Mouse (Mus musculus) liver, embryonic 14.5 days (tissue): ENCODE measurements around the gene 2810408A11Rik. TPM values are rescaled to one million over a fixed set of nuclear protein-coding genes. Genes with fewer than 3 reads are reported as not detected.
A peak's percentile ranks its signal among the peaks of the same experiment; 100 is the strongest.

Experiments used
- ATAC-seq: fragments of 200-750 bp; cut with Nextera tagmentation; 2 replicates; pipeline ENCODE4 v1.8.0; 2017; ENCODE audit warnings: moderate number of reproducible peaks, mild to moderate bottlenecking, moderate library complexity; ENCODE audit not compliant: insufficient read depth
- DNase-seq, 3 experiments: peaks; one replicate each; pipeline ENCODE4 v3.0.0-alpha.2; 2012 to 2013; ENCODE audit warnings: low read depth in 3 of 3, low spot score in 3 of 3
- H3K27ac ChIP-seq: fragments of 300-500 bp; sonication (generic); 2 replicates; pipeline ENCODE4 v1.5.1; 2014; ENCODE audit warnings: moderate library complexity, mild to moderate bottlenecking, control low read depth, inconsistent platforms
- H3K27me3 ChIP-seq: fragments of 300-500 bp; sonication (generic); 2 replicates; pipeline ENCODE4 v1.6.1; 2014; ENCODE audit warnings: mild to moderate bottlenecking, low read length, moderate library complexity; ENCODE audit not compliant: control insufficient read depth, insufficient read depth
- H3K36me3 ChIP-seq: fragments of 300-500 bp; sonication (generic); replicated peaks from 2 replicates; pipeline ENCODE4 v1.6.1; 2014; ENCODE audit warnings: low read depth; ENCODE audit not compliant: control insufficient read depth, insufficient read depth
- H3K4me1 ChIP-seq, 2 experiments: fragments of 200-500 bp in 1 of 2; fragments of 300-500 bp in 1 of 2; sonication (generic) in 1 of 2; replicated peaks; 2 replicates each; pipeline ENCODE4 v1.6.1; 2012 to 2014; ENCODE audit warnings: antibody characterized with exemption in 1 of 2, inconsistent platforms in 1 of 2, low read length in 1 of 2; ENCODE audit not compliant: control insufficient read depth in 2 of 2, insufficient read depth in 2 of 2
- H3K4me2 ChIP-seq: fragments of 300-500 bp; sonication (generic); 2 replicates; pipeline ENCODE4 v1.6.1; 2014; ENCODE audit warnings: low read depth, mild to moderate bottlenecking, control low read depth, moderate library complexity
- H3K4me3 ChIP-seq, 2 experiments: fragments of 200-500 bp in 1 of 2; fragments of 300-500 bp in 1 of 2; sonication (generic) in 1 of 2; 2 replicates each; pipeline ENCODE4 v1.5.1; 2012 to 2014; ENCODE audit warnings: low read depth in 2 of 2, low read length in 2 of 2, mild to moderate bottlenecking in 2 of 2, control low read depth in 1 of 2, inconsistent platforms in 1 of 2, moderate library complexity in 1 of 2; ENCODE audit not compliant: insufficient read depth in 1 of 2
- H3K9ac ChIP-seq: fragments of 300-500 bp; sonication (generic); replicated peaks from 2 replicates; pipeline ENCODE4 v1.6.1; 2014; ENCODE audit warnings: mild to moderate bottlenecking, control low read depth, moderate library complexity
- H3K9me3 ChIP-seq: fragments of 300-500 bp; sonication (generic); 2 replicates; pipeline ENCODE4 v1.6.1; 2016; ENCODE audit warnings: low read length, mixed read lengths; ENCODE audit not compliant: control insufficient read depth
- CTCF ChIP-seq: IDR thresholded peaks from 2 replicates; pipeline ENCODE4 v1.5.1; 2016; ENCODE audit warnings: antibody characterized with exemption, low read depth, control low read depth
- EP300 ChIP-seq: IDR thresholded peaks from 2 replicates; pipeline ENCODE4 v1.6.1; 2016; ENCODE audit warnings: antibody characterized with exemption, low read depth
- WGBS: fragments of 180-500 bp; shearing (Covaris S2); extraction: QIAGEN DNeasy Blood & Tissue Kit; methylation state at CpG from one replicate; pipeline ENCODE4 v1.1.7; 2014; ENCODE audit not compliant: insufficient replicate concordance; 5-methylcytosine and 5-hydroxymethylcytosine counted together
- polyA plus RNA-seq, 2 experiments: library from polyadenylated mRNA; depleted of rRNA in 1 of 2; stranded (reverse) in 1 of 2; unstranded in 1 of 2; fragments of >200 nt; fragmentation: Nextera tagmentation in 1 of 2; extraction: Ambion mirVana in 1 of 2; gene quantifications; 2 replicates each; pipeline versions ENCODE4 v1.2.1 to v1.2.3; 2012 to 2014

2810408A11Rik gene
- polyA plus RNA-seq, 2 experiments = 0.48 to 0.93 TPM

- no peak for TF ChIP-seq EP300
- no peak for TF ChIP-seq CTCF
- no peak within 1 kb of the TSS for H3K27ac ChIP-seq
- 38% methylated on average over 29 of the region's 30 CpGs for WGBS
- DNase-seq (no peak), ATAC-seq (no peak)
- no peaks in the 10 kb centered on the region for H3K9me3 ChIP-seq
- no peak within 1 kb of the TSS for H3K4me2 ChIP-seq
- H3K36me3 ChIP-seq = no peaks in the 10 kb centered on the region
- peaks cover 11% of the 10 kb centered on the region for H3K27me3 ChIP-seq
- H3K4me1 ChIP-seq = peaks cover 21 to 28% of the 10 kb centered on the region in 2 experiments
- no peak within 1 kb of the TSS for H3K4me3 ChIP-seq
- no peak within 1 kb of the TSS for H3K9ac ChIP-seq
Measured at GRCm38 (mm10) chr11:69858113-69858998, 42.4 kb downstream of the 2810408A11Rik start, which contains the start of gene Tnk1. Gene Tnk1 (minus strand): TSS chr11:69858730.

- ATAC-seq = peak; percentile 19; the same call in 1 of the 2 replicates
- 20% methylated on average over 16 of the region's 16 CpGs for WGBS
- Histone ChIP-seq H3K27me3 (peaks cover 11% of the 10 kb centered on the region), H3K4me3 (peak overlapping the region in 1 of 2 experiments; percentile 37; a peak in 1 of 4 replicates), H3K27ac (peak overlapping the region; percentile 99), H3K4me1 (peaks cover 39 to 46% of the 10 kb centered on the region in 2 experiments), H3K9me3 (no peaks in the 10 kb centered on the region), H3K9ac (peak overlapping the region; percentile 66; the same call in 1 of the 2 replicates), H3K4me2 (peak overlapping the region; percentile 86), H3K36me3 (peaks cover 13% of the 10 kb centered on the region)
- no peak for DNase-seq
- TF ChIP-seq EP300 (no peak), CTCF (peak; percentile 92)
Measured at GRCm38 (mm10) chr11:69855347-69855746, 45.4 kb downstream of the 2810408A11Rik start.

GRCm38 (mm10) chr11:69854680-69855079 lies 46.1 kb downstream of the 2810408A11Rik start:
- WGBS = 52% methylated on average over 10 of the region's 10 CpGs
- no peak for TF ChIP-seq EP300
- no peak for TF ChIP-seq CTCF
- no peak for DNase-seq
- no peak for ATAC-seq
- Histone ChIP-seq H3K4me3 (peak overlapping the region; percentile 0 to 37; a peak in 2 of 4 replicates), H3K4me2 (peak overlapping the region; percentile 86), H3K27ac (peak overlapping the region; percentile 99), H3K4me1 (peaks cover 39 to 50% of the 10 kb centered on the region in 2 experiments), H3K9me3 (no peaks in the 10 kb centered on the region), H3K36me3 (peaks cover 14% of the 10 kb centered on the region), H3K27me3 (peaks cover 11% of the 10 kb centered on the region), H3K9ac (peak overlapping the region; percentile 66)

GRCm38 (mm10) chr11:69853994-69854393 lies 46.8 kb downstream of the 2810408A11Rik start:
- 7% methylated on average over 7 of the region's 7 CpGs for WGBS
- peaks cover 7% of the 10 kb centered on the region for H3K27me3 ChIP-seq
- peaks cover 39 to 51% of the 10 kb centered on the region in 2 experiments for H3K4me1 ChIP-seq
- ATAC-seq = peak; percentile 96
- peak overlapping the region; percentile 46 to 47 for H3K4me3 ChIP-seq
- peak overlapping the region; percentile 71 for H3K9ac ChIP-seq
- H3K36me3 ChIP-seq = peaks cover 17% of the 10 kb centered on the region
- H3K27ac ChIP-seq = peak overlapping the region; percentile 99
- peak; percentile 98 for DNase-seq
- peak overlapping the region; percentile 86 for H3K4me2 ChIP-seq
- no peak for TF ChIP-seq CTCF
- peak; percentile 97 for TF ChIP-seq EP300
- H3K9me3 ChIP-seq = no peaks in the 10 kb centered on the region

GRCm38 (mm10) chr11:69850754-69851153 lies 50.0 kb downstream of the 2810408A11Rik start:
- TF ChIP-seq EP300 (no peak), CTCF (no peak)

More at GRCm38 (mm10) chr11:69850754-69851153, 50.0 kb downstream of the 2810408A11Rik start:
- Histone ChIP-seq H3K9ac (no peak overlapping the region), H3K9me3 (no peaks in the 10 kb centered on the region), H3K4me2 (no peak overlapping the region), H3K27me3 (no peaks in the 10 kb centered on the region), H3K36me3 (peaks cover 20% of the 10 kb centered on the region), H3K27ac (peak overlapping the region; percentile 5), H3K4me3 (no peak overlapping the region), H3K4me1 (peaks cover 57 to 68% of the 10 kb centered on the region in 2 experiments)
- ATAC-seq = no peak
- DNase-seq = no peak
- WGBS = 49% methylated on average over 8 of the region's 8 CpGs
